Mouse (Mus musculus): ENCODE data around the gene Trp53i13. TPM values are rescaled to one million over a fixed set of nuclear protein-coding genes. Genes with fewer than 3 reads are reported as not detected.

Trp53i13 gene
- polyA plus RNA-seq, 1 experiment from 2014 or later = 15.0 TPM

DNA sequence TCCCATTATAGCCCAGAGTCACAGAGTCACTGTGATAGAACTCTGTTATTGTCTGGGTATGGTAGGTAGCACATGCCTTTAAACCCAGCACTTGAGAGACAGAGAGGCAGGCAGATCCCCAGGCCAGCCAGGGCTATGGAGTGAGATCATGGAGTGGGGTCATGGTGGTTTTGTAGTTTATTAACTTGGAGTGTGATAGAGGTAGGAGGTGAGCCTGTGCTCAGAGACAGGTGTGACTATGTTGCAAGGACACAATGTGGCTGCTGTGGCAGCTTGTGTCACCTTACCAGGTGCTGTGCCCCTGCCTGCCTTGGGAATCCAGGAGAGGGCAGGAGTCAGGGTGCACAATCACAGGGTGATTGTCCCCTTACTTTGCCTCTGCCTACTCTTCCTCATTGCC, 20.3 kb downstream of the Trp53i13 start:
- Histone ChIP-seq H3K9ac (replicated peaks) (peak overlapping the region; percentile 97; the same call in 1 of the 2 replicates), H3K9me3 (no peaks in the 10 kb centered on the region), H3K27me3 (no peaks in the 10 kb centered on the region), H3K4me1 (peaks cover 68% of the 10 kb centered on the region), H3K36me3 (peaks cover 12% of the 10 kb centered on the region; the same call in 1 of the 2 replicates), H3K4me3 (0 out of 2 replicates have a peak overlapping the region, but pooled peaks have one; percentile 93), H3K27ac (replicated peaks) (no peak overlapping the region), H3K4me2 (replicated peaks) (0 out of 2 replicates have a peak overlapping the region, but pooled peaks have one; percentile 89)
- no peak for ATAC-seq (replicated peaks)

DNA sequence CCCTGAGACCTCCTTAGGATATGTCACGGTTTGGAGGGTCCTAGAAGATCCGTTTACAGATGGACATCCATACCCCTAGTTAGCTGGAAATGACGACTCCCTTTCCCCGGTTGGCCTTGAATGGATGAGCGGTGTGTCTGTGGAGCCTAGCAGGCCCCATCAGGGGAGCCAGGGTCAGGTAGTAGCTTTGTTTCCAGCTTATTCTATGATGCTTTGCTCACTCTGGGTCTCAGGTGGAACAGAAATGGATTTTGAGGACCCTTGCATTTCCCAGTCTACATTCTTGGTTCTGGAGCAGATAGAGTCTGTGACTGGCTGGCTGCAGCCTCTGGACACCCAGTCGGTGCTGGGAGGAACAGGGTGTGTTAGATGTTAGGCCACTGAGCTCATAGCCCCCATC, 21.0 kb downstream of the Trp53i13 start:
- Histone ChIP-seq H3K4me3 (peak overlapping the region; percentile 93), H3K4me2 (replicated peaks) (peak overlapping the region; percentile 89), H3K27ac (replicated peaks) (no peak overlapping the region), H3K9me3 (no peaks in the 10 kb centered on the region), H3K9ac (replicated peaks) (peak overlapping the region; percentile 97), H3K4me1 (peaks cover 71% of the 10 kb centered on the region), H3K27me3 (no peaks in the 10 kb centered on the region), H3K36me3 (peaks cover 6% of the 10 kb centered on the region; the same call in 1 of the 2 replicates)
- WGBS = 78% methylated on average over 6 of the region's 6 CpGs
- ATAC-seq (replicated peaks) = no peak

GRCm38 (mm10) chr11:77494344-77494676, 21.5 kb downstream of the Trp53i13 start:
- Histone ChIP-seq H3K4me1 (peaks cover 71% of the 10 kb centered on the region), H3K27ac (replicated peaks) (peak overlapping the region; percentile 85), H3K9ac (replicated peaks) (peak overlapping the region; percentile 97), H3K27me3 (no peaks in the 10 kb centered on the region), H3K9me3 (no peaks in the 10 kb centered on the region), H3K4me3 (peak overlapping the region; percentile 93), H3K36me3 (peaks cover 2% of the 10 kb centered on the region; the same call in 1 of the 2 replicates), H3K4me2 (replicated peaks) (peak overlapping the region; percentile 89)
- WGBS = 34% methylated on average over 4 of the region's 4 CpGs
- no peak for ATAC-seq (replicated peaks)

DNA sequence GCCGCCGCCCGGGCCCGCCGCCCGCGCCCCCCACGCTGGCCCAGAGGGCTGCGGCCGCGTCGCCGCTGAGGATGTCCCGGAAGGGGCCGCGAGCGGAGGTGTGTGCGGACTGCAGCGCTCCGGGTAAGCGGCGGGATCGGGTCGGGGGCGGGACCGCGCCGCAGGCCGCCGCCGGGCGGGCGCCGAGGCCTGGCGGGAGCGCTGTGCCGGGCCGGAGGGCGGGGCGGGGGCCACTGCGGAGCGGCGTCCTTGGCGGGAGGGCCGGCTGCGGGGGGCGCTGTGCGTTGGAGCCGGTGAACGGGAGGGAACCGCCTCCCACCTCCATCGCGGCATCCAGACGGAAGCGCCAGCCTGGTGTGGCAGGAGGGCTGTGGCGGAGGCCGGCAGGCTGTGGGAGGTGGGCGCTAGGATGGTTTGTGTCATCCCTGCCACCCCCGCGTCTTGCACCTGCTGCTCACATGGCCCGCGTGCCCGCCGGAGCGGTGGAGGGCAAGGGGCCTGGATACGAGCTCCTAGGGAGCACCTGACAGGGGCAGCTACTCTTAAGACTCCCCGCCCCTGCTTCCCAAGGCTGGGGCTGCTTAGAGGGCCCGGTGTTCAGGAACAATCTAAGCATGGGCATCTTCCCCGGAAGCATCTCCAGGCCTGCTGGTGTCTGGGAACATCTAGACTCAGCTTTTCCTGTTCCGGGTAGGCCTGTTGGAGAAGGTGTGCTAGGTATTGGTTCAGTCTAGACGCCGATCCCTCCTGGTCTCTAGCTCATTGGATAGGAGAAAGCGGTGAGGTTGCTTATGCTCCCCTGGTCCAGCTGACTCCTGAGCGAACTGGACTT, 22.1 kb downstream of the Trp53i13 start, which contains the start of gene Git1:
Git1 (plus strand) TSS at position 51 of the 832 bp plus-strand sequence.
- no peak for ATAC-seq (replicated peaks)
- no peaks in the 10 kb centered on the region for H3K36me3 ChIP-seq
- peaks cover 72% of the 10 kb centered on the region for H3K4me1 ChIP-seq
- peak within 1 kb of the TSS; percentile 97 for H3K9ac ChIP-seq (replicated peaks)
- H3K9me3 ChIP-seq = no peaks in the 10 kb centered on the region
- H3K27me3 ChIP-seq = no peaks in the 10 kb centered on the region
- H3K4me2 ChIP-seq (replicated peaks) = peak within 1 kb of the TSS; percentile 94
- under 1% methylated on average over 51 of the region's 74 CpGs for WGBS
- H3K27ac ChIP-seq (replicated peaks) = peak within 1 kb of the TSS; percentile 92
- peak within 1 kb of the TSS; percentile 93 for H3K4me3 ChIP-seq

- Histone ChIP-seq H3K9me3 (no peaks in the 10 kb centered on the region), H3K4me3 (peak overlapping the region; percentile 93), H3K4me1 (peaks cover 72% of the 10 kb centered on the region), H3K9ac (replicated peaks) (peak overlapping the region; percentile 53), H3K27ac (replicated peaks) (peak overlapping the region; percentile 92), H3K36me3 (no peaks in the 10 kb centered on the region), H3K27me3 (no peaks in the 10 kb centered on the region), H3K4me2 (replicated peaks) (peak overlapping the region; percentile 94)
- WGBS = under 1% methylated on average over 28 of the region's 32 CpGs
- peak; percentile 70 for ATAC-seq (replicated peaks)
Measured at GRCm38 (mm10) chr11:77492911-77493332, 22.9 kb downstream of the Trp53i13 start.

GRCm38 (mm10) chr11:77492311-77492871, 23.4 kb downstream of the Trp53i13 start:
- H3K9me3 ChIP-seq = no peaks in the 10 kb centered on the region
- H3K9ac ChIP-seq (replicated peaks) = peak overlapping the region; percentile 58
- 1% methylated on average over 18 of the region's 18 CpGs for WGBS
- H3K27ac ChIP-seq (replicated peaks) = peak overlapping the region; percentile 92
- peak overlapping the region; percentile 94 for H3K4me2 ChIP-seq (replicated peaks)
- H3K36me3 ChIP-seq = no peaks in the 10 kb centered on the region
- peaks cover 73% of the 10 kb centered on the region for H3K4me1 ChIP-seq
- no peaks in the 10 kb centered on the region for H3K27me3 ChIP-seq
- peak overlapping the region; percentile 93 for H3K4me3 ChIP-seq
- no peak for ATAC-seq (replicated peaks)

DNA sequence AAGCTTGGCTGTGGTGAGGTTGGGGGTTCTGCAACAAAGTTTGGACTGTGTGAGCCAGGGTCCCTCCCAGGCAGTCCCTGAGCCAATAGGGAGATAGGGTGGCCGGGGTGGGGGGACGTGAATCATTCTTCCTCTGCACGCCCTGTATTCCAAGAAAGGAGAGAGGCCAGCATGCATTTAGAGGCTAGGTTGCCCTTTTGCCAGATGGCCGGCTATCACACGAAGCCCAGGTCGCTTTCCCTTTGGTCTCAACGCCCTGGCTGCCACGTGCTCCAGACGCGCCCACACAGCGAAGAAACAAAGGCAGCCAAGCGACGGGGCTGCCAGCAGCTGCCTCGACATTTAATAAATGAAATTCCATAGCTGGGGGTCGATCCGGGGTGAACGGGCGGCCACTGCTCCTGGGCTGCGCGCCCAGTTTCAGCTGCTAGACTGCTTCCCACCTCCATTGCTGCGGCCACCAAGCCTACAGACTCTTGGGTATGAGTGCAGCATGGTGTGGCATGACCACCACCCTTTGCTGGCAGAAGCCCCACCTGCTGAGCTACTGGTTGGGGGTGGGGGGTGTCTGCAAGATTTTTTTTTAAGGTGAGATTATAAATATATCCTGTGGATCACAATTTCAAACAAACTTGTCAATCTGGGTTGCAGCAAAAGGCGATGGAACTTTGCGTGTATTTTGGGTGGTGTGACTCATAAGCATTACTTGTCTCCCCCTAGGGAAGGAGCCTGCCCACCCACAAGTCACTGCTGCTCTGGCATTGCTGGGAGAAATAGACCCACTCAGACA, 24.1 kb downstream of the Trp53i13 start:
- Histone ChIP-seq H3K27ac (replicated peaks) (peak overlapping the region; percentile 92), H3K9ac (replicated peaks) (peak overlapping the region; percentile 58), H3K9me3 (no peaks in the 10 kb centered on the region), H3K4me2 (replicated peaks) (peak overlapping the region; percentile 94), H3K4me3 (peak overlapping the region; percentile 93), H3K36me3 (no peaks in the 10 kb centered on the region), H3K27me3 (no peaks in the 10 kb centered on the region), H3K4me1 (peaks cover 74% of the 10 kb centered on the region)
- ATAC-seq (replicated peaks) = peak; percentile 59
- under 1% methylated on average over 23 of the region's 23 CpGs for WGBS

DNA sequence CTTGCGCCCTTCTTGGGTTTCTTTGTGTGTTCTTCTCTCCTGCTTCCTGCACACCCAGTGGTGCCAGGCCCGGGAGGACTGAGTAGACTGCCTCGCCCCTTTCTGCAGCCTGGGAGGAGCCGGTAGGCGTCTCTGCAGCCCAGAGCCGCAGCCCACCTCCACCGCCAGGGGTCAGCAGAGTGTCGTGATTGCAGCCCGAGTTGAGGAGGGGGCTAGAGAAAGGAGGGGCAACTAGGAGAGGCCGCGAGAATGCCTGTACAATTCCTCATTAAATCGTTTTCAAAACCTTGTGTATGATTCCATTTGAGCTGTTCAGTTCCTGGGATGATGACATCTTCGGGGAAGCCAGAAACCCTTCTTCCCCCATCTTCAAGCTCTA, 24.7 kb downstream of the Trp53i13 start:
- H3K27me3 ChIP-seq = no peaks in the 10 kb centered on the region
- no peaks in the 10 kb centered on the region for H3K9me3 ChIP-seq
- H3K4me3 ChIP-seq = peak overlapping the region; percentile 93
- ATAC-seq (replicated peaks) = peak; percentile 67
- H3K4me2 ChIP-seq (replicated peaks) = peak overlapping the region; percentile 94
- peak overlapping the region; percentile 92 for H3K27ac ChIP-seq (replicated peaks)
- H3K36me3 ChIP-seq = no peaks in the 10 kb centered on the region
- 1% methylated on average over 13 of the region's 13 CpGs for WGBS
- peaks cover 80% of the 10 kb centered on the region for H3K4me1 ChIP-seq
- H3K9ac ChIP-seq (replicated peaks) = peak overlapping the region; percentile 58

- ATAC-seq (replicated peaks) = no peak
- peak overlapping the region; percentile 93 for H3K4me3 ChIP-seq
- 74% methylated on average over 6 of the region's 6 CpGs for WGBS
- H3K4me1 ChIP-seq = peaks cover 84% of the 10 kb centered on the region
- no peaks in the 10 kb centered on the region for H3K36me3 ChIP-seq
- H3K27me3 ChIP-seq = no peaks in the 10 kb centered on the region
- H3K9me3 ChIP-seq = no peaks in the 10 kb centered on the region
- peak overlapping the region; percentile 92 for H3K27ac ChIP-seq (replicated peaks)
- H3K9ac ChIP-seq (replicated peaks) = peak overlapping the region; percentile 95
- peak overlapping the region; percentile 94 for H3K4me2 ChIP-seq (replicated peaks)
Measured at GRCm38 (mm10) chr11:77490451-77490850, 25.3 kb downstream of the Trp53i13 start.

GRCm38 (mm10) chr11:77489591-77490235, 26.1 kb downstream of the Trp53i13 start, which contains the start of gene Ankrd13b:
TSS of gene Ankrd13b (minus strand) at chr11:77489678.
- peak within 1 kb of the TSS; percentile 94 for H3K4me2 ChIP-seq (replicated peaks)
- peak within 1 kb of the TSS; percentile 95 for H3K9ac ChIP-seq (replicated peaks)
- no peaks in the 10 kb centered on the region for H3K27me3 ChIP-seq
- WGBS = 1% methylated on average over 58 of the region's 87 CpGs
- no peaks in the 10 kb centered on the region for H3K36me3 ChIP-seq
- peak; percentile 65 for ATAC-seq (replicated peaks)
- peak within 1 kb of the TSS; percentile 93 for H3K4me3 ChIP-seq
- H3K4me1 ChIP-seq = peaks cover 84% of the 10 kb centered on the region
- H3K27ac ChIP-seq (replicated peaks) = peak within 1 kb of the TSS; percentile 92
- no peaks in the 10 kb centered on the region for H3K9me3 ChIP-seq

GRCm38 (mm10) chr11:77488771-77489581, 26.8 kb downstream of the Trp53i13 start:
- no peaks in the 10 kb centered on the region for H3K27me3 ChIP-seq
- WGBS = 2% methylated on average over 49 of the region's 55 CpGs
- H3K4me1 ChIP-seq = peaks cover 82% of the 10 kb centered on the region
- H3K4me2 ChIP-seq (replicated peaks) = peak overlapping the region; percentile 94
- H3K4me3 ChIP-seq = peak overlapping the region; percentile 93
- H3K36me3 ChIP-seq = no peaks in the 10 kb centered on the region
- H3K27ac ChIP-seq (replicated peaks) = peak overlapping the region; percentile 92
- peak overlapping the region; percentile 95 for H3K9ac ChIP-seq (replicated peaks)
- H3K9me3 ChIP-seq = no peaks in the 10 kb centered on the region
- no peak for ATAC-seq (replicated peaks)

Measured in forebrain, embryonic 15.5 days (tissue).